Comparison of ENCODE assay signal across 8 mouse cellular contexts in the genomic region with DNA sequence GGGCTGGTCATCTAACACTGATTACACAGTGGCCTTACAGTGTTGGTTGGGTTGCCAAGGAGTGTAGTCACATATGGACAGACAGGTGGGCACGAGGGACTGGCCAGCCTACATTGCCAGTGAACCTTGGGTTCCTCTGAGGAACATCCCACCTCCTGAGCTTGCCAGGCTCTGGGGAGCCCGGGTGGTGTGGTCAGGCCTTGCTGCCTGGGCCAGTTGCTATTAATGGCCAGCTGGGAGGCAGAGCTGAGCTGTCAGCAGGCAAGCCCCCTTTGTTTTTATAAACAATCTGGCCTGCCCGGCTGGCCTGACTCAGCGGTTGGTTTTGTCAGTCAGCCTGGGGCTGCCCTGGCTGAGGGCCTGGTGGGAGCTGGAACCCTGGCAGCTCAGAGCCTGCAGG. TPM values are rescaled to one million over a fixed set of nuclear protein-coding genes. Genes with fewer than 3 reads are reported as not detected.
A peak's percentile ranks its signal among the peaks of the same experiment; 100 is the strongest.
DNase-seq lines count a peak whose midpoint lies in the region; ATAC-seq lines count a peak whose summit lies in the region.

No protein-coding gene starts in this region.

- H3K4me1 ChIP-seq in kidney, embryonic 16.5 days (ENCODE audit: insufficient read depth, low read length): peaks cover 48% of the 10 kb centered on the region
- peaks cover 29% of the 10 kb centered on the region for H3K4me1 ChIP-seq in embryonic facial prominence, embryonic 14.5 days (ENCODE audit: control insufficient read depth, insufficient read depth, low read length)
- peaks cover 69% of the 10 kb centered on the region for H3K4me1 ChIP-seq in neural tube, embryonic 13.5 days (replicated peaks)

- H3K9ac ChIP-seq in kidney, embryonic 16.5 days (replicated peaks; ENCODE audit: low read length): 0 out of 2 replicates have a peak overlapping the region, but pooled peaks have one; percentile 20
- 0 out of 2 replicates have a peak overlapping the region, but pooled peaks have one; percentile 37 for H3K9ac ChIP-seq in embryonic facial prominence, embryonic 14.5 days (ENCODE audit: low read depth, low read length)
- peak overlapping the region; percentile 9; the same call in 1 of the 2 replicates for H3K9ac ChIP-seq in neural tube, embryonic 13.5 days

- no peaks in the 10 kb centered on the region for H3K9me3 ChIP-seq in kidney, embryonic 16.5 days (ENCODE audit: low read length)
- no peaks in the 10 kb centered on the region for H3K9me3 ChIP-seq in embryonic facial prominence, embryonic 14.5 days (ENCODE audit: control insufficient read depth, low read length)
- no peaks in the 10 kb centered on the region for H3K9me3 ChIP-seq in neural tube, embryonic 13.5 days

- no peak for DNase-seq in kidney, postnatal 25 days
- DNase-seq in NIH3T3 (ENCODE audit: low read depth): peak; percentile 84
- DNase-seq in embryonic facial prominence, embryonic 14.5 days (ENCODE audit: low spot score): peak; percentile 53
- peak; percentile 24 for DNase-seq in induced T-regulatory cell, adult 2 months (ENCODE audit: low read depth)
- no peak for DNase-seq in right cerebral cortex, postnatal 36 days (ENCODE audit: low spot score in 2 of 2)
- DNase-seq in layer of hippocampus, adult 11-12 months (ENCODE audit: low spot score): no peak

- H3K27ac ChIP-seq in kidney, embryonic 16.5 days (ENCODE audit: low read length): no peak overlapping the region
- H3K27ac ChIP-seq in embryonic facial prominence, embryonic 14.5 days (replicated peaks; ENCODE audit: low read depth, low read length): no peak overlapping the region
- H3K27ac ChIP-seq in neural tube, embryonic 13.5 days (replicated peaks): peak overlapping the region; percentile 28; the same call in 1 of the 2 replicates

- no peak overlapping the region for H3K4me3 ChIP-seq in kidney, embryonic 16.5 days (ENCODE audit: low read length)
- H3K4me3 ChIP-seq in embryonic facial prominence, embryonic 14.5 days (ENCODE audit: low read depth, low read length): no peak overlapping the region
- H3K4me3 ChIP-seq in neural tube, embryonic 13.5 days: 0 out of 2 replicates have a peak overlapping the region, but pooled peaks have one; percentile 10

- 15% methylated on average over 4 of the region's 4 CpGs for whole genome bisulfite sequencing in kidney, embryonic 16.5 days
- WGBS in embryonic facial prominence, embryonic 14.5 days: 32% methylated on average over 4 of the region's 4 CpGs
- WGBS in neural tube, embryonic 13.5 days: 20% methylated on average over 4 of the region's 4 CpGs

- H3K27me3 ChIP-seq in kidney, embryonic 16.5 days (ENCODE audit: insufficient read depth, low read length): peaks cover 9% of the 10 kb centered on the region; the same call in 1 of the 2 replicates
- peaks cover 10% of the 10 kb centered on the region; the same call in 1 of the 2 replicates for H3K27me3 ChIP-seq in embryonic facial prominence, embryonic 14.5 days (replicated peaks; ENCODE audit: control insufficient read depth, insufficient read depth, low read length)
- peaks cover 11% of the 10 kb centered on the region for H3K27me3 ChIP-seq in neural tube, embryonic 13.5 days

- peaks cover 10% of the 10 kb centered on the region; the same call in 1 of the 2 replicates for H3K36me3 ChIP-seq in kidney, embryonic 16.5 days (ENCODE audit: insufficient read depth, low read length)
- H3K36me3 ChIP-seq in embryonic facial prominence, embryonic 14.5 days (ENCODE audit: control insufficient read depth, insufficient read depth, low read length): 0 out of 2 replicates have a peak, but pooled peaks cover 7% of the 10 kb centered on the region
- H3K36me3 ChIP-seq in neural tube, embryonic 13.5 days: peaks cover 25% of the 10 kb centered on the region

- no peak overlapping the region for H3K4me2 ChIP-seq in kidney, embryonic 16.5 days (replicated peaks; ENCODE audit: low read depth, low read length)
- H3K4me2 ChIP-seq in embryonic facial prominence, embryonic 14.5 days (ENCODE audit: low read depth, low read length): peak overlapping the region; percentile 88; the same call in 1 of the 2 replicates
- peak overlapping the region; percentile 94; the same call in 1 of the 2 replicates for H3K4me2 ChIP-seq in neural tube, embryonic 13.5 days

- ATAC-seq in kidney, embryonic 16.5 days (ENCODE audit: low FRiP score, low TSS enrichment): no peak
- ATAC-seq in embryonic facial prominence, embryonic 14.5 days (ENCODE audit: low read depth): no peak; the same call in 1 of the 2 replicates
- no peak for ATAC-seq in neural tube, embryonic 13.5 days (ENCODE audit: low read depth)

RNA-seq across cellular contexts. Expression of a gene that starts 4.6 kb away (rescaled TPM):
- 35.4 and 37.0 TPM in 2 replicates for polyA plus RNA-seq in kidney, embryonic 16.5 days (2015; fragmentation: Nextera tagmentation; extraction: Ambion mirVana)
- 40.4 and 48.1 TPM in 2 replicates for polyA plus RNA-seq in embryonic facial prominence, embryonic 14.5 days (2014; fragmentation: Nextera tagmentation; extraction: Ambion mirVana)
- 18.3 and 21.5 TPM in 2 replicates for polyA plus RNA-seq in neural tube, embryonic 13.5 days (2015; fragmentation: Nextera tagmentation; extraction: Ambion mirVana)

RNA-seq across cellular contexts. Expression of a gene that starts 25.0 kb away (rescaled TPM):
- 143 and 146 TPM in 2 replicates for polyA plus RNA-seq in kidney, embryonic 16.5 days (2015; fragmentation: Nextera tagmentation; extraction: Ambion mirVana)
- 110 and 120 TPM in 2 replicates for polyA plus RNA-seq in embryonic facial prominence, embryonic 14.5 days (2014; fragmentation: Nextera tagmentation; extraction: Ambion mirVana)
- polyA plus RNA-seq in neural tube, embryonic 13.5 days (2015; fragmentation: Nextera tagmentation; extraction: Ambion mirVana): 106 and 110 TPM in 2 replicates

RNA-seq across cellular contexts. Expression of a gene that starts 47.4 kb away (rescaled TPM):
- 0.05 and 0.23 TPM in 2 replicates for polyA plus RNA-seq in kidney, embryonic 16.5 days (2015; fragmentation: Nextera tagmentation; extraction: Ambion mirVana)
- polyA plus RNA-seq in embryonic facial prominence, embryonic 14.5 days (2014; fragmentation: Nextera tagmentation; extraction: Ambion mirVana): 1.8 and 3.1 TPM in 2 replicates
- 0.43 and 0.48 TPM in 2 replicates for polyA plus RNA-seq in neural tube, embryonic 13.5 days (2015; fragmentation: Nextera tagmentation; extraction: Ambion mirVana)

Comparison
In these comparisons a context has a peak if more than half of its experiments do, and no peak if none do; other contexts are left out.
1. DNase-seq: peak in NIH3T3 (single experiment), embryonic facial prominence, embryonic 14.5 days (single experiment) and induced T-regulatory cell, adult 2 months (single experiment); none in kidney, postnatal 25 days (0 of 2), right cerebral cortex, postnatal 36 days (0 of 2) and layer of hippocampus, adult 11-12 months (single experiment).
2. Peak in every context shown above with its lines, with median percentiles within 50 percentile points of each other: H3K9ac ChIP-seq.